Mouse (Mus musculus): ENCODE measurements around the gene Nutf2-ps1.

DNA sequence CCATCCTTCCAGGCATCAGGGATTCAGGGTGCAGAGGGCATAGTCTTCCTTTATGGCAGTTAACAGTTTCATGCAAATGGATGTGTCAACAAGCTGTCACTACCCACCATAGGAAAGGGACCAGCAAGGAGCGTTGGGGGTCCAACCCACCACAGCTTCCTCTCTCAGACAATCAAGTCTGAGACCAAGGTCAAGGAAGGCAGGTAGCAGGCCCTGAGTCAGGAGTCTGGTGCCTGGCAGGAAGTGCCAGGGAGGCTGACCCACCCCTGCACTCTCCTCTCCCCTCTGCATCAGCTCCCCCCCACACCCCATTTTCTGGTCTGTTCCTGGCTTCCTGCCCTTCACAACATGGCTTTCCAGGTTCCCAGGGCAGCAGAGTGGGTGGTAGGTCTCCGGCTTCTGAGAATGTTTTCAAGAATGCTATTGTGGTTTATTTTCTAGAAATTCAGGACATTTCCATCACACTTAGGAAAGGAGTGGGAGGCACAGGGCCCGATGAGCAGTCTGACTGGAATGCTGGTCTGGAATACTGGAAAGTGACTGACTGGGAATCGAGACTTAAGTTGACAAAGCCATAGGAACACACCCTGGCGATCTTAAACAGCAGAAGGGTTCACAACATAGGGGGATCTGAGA is 33.8 kb downstream of the Nutf2-ps1 start:
- TF ChIP-seq CTCF (IDR thresholded peaks at IDR 0.05) = no peak
- no peak for TF ChIP-seq POLR2A (IDR thresholded peaks at IDR 0.05; ENCODE audit: insufficient read depth, low read depth, low read length)
- TF ChIP-seq EP300 (IDR thresholded peaks at IDR 0.05; ENCODE audit: insufficient read depth, low read depth, low read length) = no peak

Measured in heart, adult 2 months (tissue).